Mouse (Mus musculus) bone marrow macrophage, adult 2 months (primary cell): Measurements from ENCODE around the gene Chfr. TPM values are rescaled to one million over a fixed set of nuclear protein-coding genes. Genes with fewer than 3 reads are reported as not detected.

Source experiments
- H3K27ac ChIP-seq: 2 replicates; pipeline ENCODE4 v1.5.1; 2012; ENCODE audit warnings: low read depth, low read length; ENCODE audit not compliant: insufficient read depth
- H3K4me1 ChIP-seq: 2 replicates; pipeline ENCODE4 v1.6.1; 2012; ENCODE audit warnings: low read length; ENCODE audit not compliant: control insufficient read depth, insufficient read depth
- H3K4me3 ChIP-seq: 2 replicates; pipeline ENCODE4 v1.5.1; 2012; ENCODE audit warnings: mild to moderate bottlenecking, low read length, moderate library complexity; ENCODE audit not compliant: insufficient read depth
- CTCF ChIP-seq: IDR thresholded peaks from 2 replicates; pipeline ENCODE4 v1.5.1; 2012; ENCODE audit warnings: low read depth, mild to moderate bottlenecking, low read length, moderate library complexity
- POLR2A ChIP-seq: IDR thresholded peaks from 2 replicates; pipeline ENCODE4 v1.6.1; 2012; ENCODE audit warnings: mild to moderate bottlenecking, low read depth, low read length, borderline replicate concordance
- polyA plus RNA-seq: library from polyadenylated mRNA; stranded (reverse); fragments of >200 nt; gene quantifications from 2 replicates; pipeline ENCODE4 v1.2.4, GENCODE M21; 2012; ENCODE audit not compliant: missing spikeins, insufficient read depth, insufficient read length

Gene Chfr
- polyA plus RNA-seq, 1 experiment = 42.5 TPM

DNA sequence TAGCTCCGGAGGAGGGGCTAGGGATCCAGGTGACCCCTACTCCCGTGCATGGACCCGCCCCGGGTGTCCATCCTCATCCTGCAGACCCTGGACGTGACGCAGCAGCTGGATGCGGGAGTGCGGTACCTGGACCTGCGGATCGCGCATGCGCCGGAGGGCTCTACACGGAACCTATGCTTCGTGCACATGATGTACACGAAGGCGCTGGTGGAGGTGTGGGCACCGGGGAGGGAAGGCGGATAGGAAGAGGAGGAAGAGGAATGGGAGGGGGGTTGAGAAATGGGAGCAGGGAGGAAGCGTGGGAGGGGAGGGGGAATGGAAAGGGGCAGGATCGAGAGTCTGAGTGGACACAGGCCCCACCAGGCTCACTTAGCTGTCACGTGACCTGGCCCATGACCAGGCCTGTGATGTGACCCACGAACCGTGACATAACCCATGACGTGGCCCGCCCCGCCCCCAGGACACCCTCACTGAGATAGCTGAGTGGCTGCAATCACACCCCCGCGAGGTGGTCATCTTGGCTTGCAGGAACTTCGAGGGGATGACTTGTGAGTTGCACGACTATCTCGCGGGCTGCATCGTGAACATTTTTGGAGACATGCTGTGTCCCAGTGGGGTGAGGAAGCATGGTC is 33.8 kb upstream of the Chfr start:
- Histone ChIP-seq H3K4me1 (peaks cover 3% of the 10 kb centered on the region; the same call in 1 of the 2 replicates), H3K4me3 (0 out of 2 replicates have a peak overlapping the region, but pooled peaks have one; percentile 22), H3K27ac (no peak overlapping the region)
- no peak for TF ChIP-seq POLR2A
- no peak for TF ChIP-seq CTCF

DNA sequence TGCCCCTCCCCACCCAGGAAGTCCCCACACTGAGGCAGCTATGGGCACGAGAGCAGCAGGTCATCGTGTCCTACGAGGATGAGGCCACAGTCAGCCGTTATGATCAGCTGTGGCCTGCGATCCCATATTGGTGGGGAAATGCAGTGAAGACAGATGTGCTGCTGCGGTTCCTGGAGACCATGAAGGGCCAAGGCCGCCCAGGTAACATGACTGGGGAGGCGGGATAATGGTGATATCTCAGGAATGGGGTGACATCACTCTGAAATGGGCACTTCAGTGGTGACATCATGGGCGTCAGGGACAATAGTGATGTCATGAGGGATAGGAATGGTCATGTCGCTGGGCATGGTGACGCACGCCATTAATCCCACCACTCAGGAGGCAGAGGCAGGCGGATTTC is 33.2 kb upstream of the Chfr start:
- Histone ChIP-seq H3K4me3 (no peak overlapping the region), H3K4me1 (peaks cover 3% of the 10 kb centered on the region; the same call in 1 of the 2 replicates), H3K27ac (no peak overlapping the region)
- TF ChIP-seq CTCF (no peak), POLR2A (no peak)

DNA sequence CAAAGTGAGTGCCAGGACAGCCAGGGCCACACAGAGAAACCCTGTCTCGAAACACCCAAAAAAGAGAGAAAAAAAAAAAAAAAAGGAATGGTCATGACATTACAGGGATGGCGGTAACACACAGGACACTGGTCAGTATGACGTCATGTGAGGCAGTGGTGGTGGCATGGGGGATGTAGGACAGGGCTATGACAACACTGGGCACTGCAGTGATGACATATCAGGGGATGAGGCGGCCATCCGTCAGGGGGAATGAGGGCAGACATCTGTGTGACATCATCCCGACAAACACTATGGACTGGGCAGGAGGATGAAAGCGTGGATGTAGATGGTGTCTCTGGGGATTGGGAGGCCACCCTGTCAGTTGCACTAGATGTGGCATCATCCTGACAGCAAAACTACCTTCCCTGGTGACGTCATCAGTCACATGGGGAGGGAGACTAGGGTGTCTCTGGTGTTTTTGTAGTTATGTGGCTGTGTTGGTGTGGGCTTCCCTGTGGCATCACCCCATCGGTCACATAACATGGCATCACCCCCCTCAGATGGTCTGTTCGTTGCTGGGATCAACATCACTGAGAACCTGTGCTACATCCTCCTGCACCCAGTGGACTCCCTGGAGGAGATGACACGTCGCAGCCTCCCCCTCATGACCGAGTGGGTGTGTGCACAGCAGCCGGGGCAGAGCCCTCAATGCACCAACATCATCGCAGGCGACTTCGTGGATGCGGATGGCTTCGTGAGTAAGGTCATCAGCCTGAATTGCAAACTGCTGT is 32.6 kb upstream of the Chfr start:
- peaks cover 3% of the 10 kb centered on the region; the same call in 1 of the 2 replicates for H3K4me1 ChIP-seq

DNA sequence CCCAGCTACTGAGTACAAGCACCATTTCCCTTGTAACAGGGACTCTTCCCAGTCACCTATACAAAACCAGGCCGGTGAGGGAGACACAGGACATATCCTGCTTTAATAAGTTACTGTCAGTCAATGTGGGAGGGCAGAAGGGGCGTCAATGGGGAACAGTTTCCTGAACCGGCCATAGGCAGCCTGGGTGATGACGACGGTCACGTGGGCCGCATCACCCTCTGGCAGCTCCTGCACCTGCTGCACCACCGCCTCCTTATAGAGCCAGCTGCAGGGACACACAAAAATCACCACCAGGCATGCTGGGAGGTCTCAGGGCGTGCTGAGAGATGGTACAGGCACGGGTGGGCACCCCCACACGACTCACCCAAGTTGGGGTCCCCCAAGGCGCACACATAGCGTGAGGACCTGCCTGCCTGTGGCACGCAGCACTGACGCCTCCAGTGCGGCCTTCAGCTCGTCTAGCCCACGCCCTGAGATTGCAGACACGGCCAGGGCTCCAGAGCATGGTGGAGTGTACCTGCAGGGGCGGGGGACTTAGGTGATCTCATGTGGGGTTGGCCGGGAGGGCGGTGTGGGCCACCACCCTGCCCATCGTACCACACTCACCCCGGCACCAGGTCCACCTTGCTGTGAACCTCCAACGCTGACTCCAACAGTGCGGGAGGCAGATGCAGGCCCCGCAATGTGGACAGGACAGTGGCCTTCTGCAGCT is 31.6 kb upstream of the Chfr start:
- TF ChIP-seq CTCF (no peak), POLR2A (no peak)

More for the DNA sequence above, 32.6 kb upstream of the Chfr start:
- Histone ChIP-seq H3K27ac (no peak overlapping the region), H3K4me3 (no peak overlapping the region)
- TF ChIP-seq CTCF = no peak
- TF ChIP-seq POLR2A = no peak

DNA sequence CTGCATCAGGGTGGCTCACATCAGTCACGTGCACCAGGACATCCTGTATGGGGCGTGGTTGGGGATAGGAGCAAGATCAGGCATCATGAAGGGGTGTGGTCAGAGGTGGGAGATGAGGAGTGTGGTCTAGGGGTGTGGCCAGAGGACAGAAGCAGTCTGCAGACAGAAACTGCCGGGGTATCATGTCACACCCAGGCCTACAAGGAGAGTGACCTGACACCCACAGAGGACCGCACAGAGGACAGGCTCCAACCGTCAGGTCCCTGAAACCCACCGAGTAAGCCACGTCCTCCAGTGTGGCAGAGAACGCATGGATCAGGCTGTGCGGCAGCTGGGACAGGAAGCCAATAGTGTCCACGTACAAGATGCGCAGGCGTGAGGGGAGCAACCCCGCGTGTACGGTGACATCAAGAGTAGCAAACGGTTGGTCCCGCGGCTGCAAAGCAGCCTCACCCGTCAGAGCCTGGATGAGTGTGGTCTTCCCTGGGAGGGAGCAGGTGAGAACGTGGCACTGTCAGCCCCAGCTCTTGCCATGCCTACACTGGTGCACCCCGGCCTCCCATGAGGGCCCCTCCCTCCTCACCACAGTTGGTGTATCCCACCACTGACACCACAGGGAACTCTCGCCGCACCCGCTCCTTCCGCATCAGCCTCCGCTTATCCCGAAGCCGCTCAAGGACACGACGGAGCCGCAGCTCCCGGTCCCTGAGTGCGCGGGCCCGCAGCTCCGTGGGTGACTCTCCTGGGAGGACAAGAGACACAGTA is 30.8 kb upstream of the Chfr start:
- Histone ChIP-seq H3K4me3 (no peak overlapping the region), H3K27ac (no peak overlapping the region), H3K4me1 (peaks cover 5% of the 10 kb centered on the region; the same call in 1 of the 2 replicates)
- TF ChIP-seq POLR2A (no peak), CTCF (no peak)

More for the DNA sequence above, 31.6 kb upstream of the Chfr start:
- Histone ChIP-seq H3K4me3 (no peak overlapping the region), H3K4me1 (peaks cover 5% of the 10 kb centered on the region; the same call in 1 of the 2 replicates), H3K27ac (no peak overlapping the region)

DNA sequence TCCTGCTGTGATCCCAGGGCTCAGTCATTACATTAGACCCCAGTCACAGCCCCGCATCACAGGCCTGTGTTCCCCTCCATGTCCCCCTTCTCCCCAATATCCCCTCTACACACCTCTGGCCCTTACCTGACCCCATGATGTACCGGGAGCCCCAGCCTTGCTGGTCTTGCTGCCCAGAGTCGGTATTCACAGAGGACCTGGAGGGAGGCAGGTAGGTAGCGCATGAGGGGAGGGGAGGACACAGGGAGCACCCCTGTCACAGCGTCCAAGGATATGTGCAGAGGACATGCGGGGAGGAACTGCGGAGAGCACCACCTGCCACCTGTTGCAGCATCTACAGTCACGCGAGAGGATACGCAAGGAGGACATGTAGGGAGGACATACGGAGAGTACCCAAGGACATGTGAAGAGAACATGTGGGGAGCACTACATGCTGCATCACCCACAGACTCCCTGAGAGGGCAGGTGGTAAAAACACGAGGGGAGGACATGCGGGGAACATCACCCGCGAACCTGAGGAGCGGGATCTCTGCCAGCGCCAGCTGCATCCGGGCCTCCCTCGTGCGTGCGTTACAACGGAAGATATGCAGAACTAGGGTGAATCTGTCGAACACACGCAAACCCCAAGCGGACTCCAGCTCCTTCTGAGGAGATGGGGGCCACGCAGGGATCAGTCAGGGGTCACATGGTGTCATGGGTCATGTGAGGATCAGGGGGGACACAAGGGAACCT is 29.3 kb upstream of the Chfr start:
- no peak overlapping the region for H3K27ac ChIP-seq
- no peak for TF ChIP-seq CTCF
- no peak for TF ChIP-seq POLR2A
- H3K4me1 ChIP-seq = peaks cover 5% of the 10 kb centered on the region; the same call in 1 of the 2 replicates
- peak overlapping the region; percentile 93 for H3K4me3 ChIP-seq

DNA sequence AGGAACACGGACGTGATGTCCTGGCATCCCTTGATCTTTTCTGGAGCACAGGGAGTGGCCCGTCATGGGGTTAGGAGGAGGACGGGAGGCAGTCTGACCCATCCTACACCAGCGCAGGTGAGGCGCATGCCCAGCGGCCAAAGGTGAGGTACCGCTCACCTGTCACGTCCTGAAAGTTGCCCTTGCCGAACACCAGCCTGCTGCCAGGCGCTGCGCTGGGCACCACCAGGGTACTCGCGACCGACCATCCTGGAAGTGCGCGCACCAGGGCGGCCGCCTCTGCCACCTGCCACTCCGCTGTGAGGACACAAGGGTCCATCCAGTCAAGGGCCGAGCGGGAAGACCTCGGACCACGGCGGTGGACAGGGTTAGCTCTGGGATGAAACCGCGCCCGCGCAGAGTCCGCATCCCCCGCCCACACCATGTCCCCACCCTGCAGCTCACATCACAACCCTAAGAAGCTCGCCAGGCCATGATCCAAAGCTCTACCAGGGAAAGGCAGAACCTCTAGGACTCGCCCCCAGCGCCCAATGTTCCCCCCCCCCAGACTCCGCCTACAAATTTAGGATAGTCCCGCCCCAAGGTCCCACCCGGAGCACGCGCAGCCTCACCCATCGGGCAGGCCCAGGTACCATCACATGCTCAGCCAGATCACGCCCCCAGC is 28.6 kb upstream of the Chfr start:
- peak overlapping the region; percentile 93 for H3K4me3 ChIP-seq
- H3K27ac ChIP-seq = peak overlapping the region; percentile 89
- TF ChIP-seq CTCF (no peak), POLR2A (no peak)
- H3K4me1 ChIP-seq = 0 out of 2 replicates have a peak, but pooled peaks cover 2% of the 10 kb centered on the region

DNA sequence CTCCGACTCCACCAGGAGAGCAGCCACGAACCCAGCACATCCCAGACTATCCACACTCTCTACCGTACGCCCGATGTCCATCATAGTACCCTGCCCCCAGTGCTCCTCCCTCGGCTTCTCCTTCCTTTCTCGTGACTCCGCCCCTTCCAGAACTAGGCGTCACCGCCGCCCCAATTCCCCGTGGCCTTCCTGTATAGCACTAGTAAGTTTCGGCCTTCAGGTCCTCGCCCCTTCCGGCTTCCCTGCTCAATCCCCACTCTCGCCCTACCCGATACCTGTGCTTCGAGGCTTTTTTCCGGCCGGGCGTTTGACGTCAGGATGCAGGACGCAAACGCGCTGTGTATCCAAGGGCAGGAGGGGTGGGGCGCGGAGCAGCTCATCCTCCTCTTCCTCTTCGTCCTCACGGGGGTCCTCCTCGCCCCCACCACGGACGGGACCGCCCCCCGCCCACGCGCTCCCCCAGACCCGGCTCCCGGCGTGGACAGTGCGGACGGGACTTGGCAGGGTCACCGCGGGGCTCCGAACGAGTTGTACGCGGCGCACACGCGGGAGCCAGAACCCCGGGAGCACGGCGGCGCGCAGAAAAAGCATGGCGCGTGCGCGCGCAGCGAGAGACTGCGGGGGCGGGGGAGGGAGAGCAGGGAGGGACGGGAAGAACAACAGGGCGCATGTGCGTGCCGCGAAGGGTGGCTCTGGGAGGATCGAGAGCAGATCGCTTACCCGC is 27.9 kb upstream of the Chfr start, which contains the start of gene Gtpbp6:
Gene Gtpbp6 (minus strand): TSS at position 617 of the 724 bp plus-strand sequence.
- Histone ChIP-seq H3K4me3 (peak within 1 kb of the TSS; percentile 93), H3K4me1 (0 out of 2 replicates have a peak, but pooled peaks cover 2% of the 10 kb centered on the region), H3K27ac (peak within 1 kb of the TSS; percentile 89)
- no peak for TF ChIP-seq CTCF
- no peak; the same call in 1 of the 2 replicates for TF ChIP-seq POLR2A
